Mouse (Mus musculus) lung, postnatal 0 days (tissue): Measurements from ENCODE around the gene Gm9913.

Experiments
- CTCF ChIP-seq: IDR thresholded peaks from 2 replicates; pipeline ENCODE4 v1.5.1; 2016; ENCODE audit warnings: antibody characterized with exemption, mild to moderate bottlenecking
- EP300 ChIP-seq: IDR thresholded peaks from 2 replicates; pipeline ENCODE4 v1.6.1; 2016; ENCODE audit warnings: antibody characterized with exemption, mild to moderate bottlenecking, control low read depth

DNA sequence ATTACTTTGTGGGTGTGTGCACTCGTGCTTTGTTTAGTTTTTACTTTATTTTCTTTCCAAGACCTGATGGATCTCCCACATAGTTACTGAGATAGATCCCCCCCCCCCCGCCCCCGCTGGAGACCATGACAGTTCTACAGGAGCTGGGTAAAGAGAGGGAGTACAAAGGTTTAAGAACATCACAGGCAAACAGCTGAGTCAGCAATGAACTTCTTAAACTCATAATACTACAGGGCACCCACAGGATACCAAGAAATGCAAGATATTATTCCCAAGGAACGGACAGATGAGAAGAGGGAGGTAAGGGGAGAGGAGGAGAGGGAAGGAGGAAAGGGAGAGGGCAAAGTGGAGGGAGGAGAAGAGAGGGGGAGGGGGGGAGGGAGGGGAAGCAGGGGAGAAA is 7.7 kb downstream of the Gm9913 start:
- TF ChIP-seq CTCF (no peak), EP300 (no peak)
